Mouse (Mus musculus) bone marrow, adult 2 months (tissue): ENCODE data around the gene Dynlrb2.

Source experiments
- CTCF ChIP-seq: fragments of 200-500 bp; IDR thresholded peaks from 2 replicates; pipeline ENCODE4 v1.5.1; 2011; ENCODE audit warnings: low read length, control low read depth; ENCODE audit not compliant: control insufficient read depth, insufficient read depth
- POLR2A ChIP-seq: fragments of 200-500 bp; IDR thresholded peaks from 2 replicates; pipeline ENCODE4 v1.6.1; 2011; ENCODE audit warnings: low read depth, mild to moderate bottlenecking, control low read depth, low read length, borderline replicate concordance; ENCODE audit not compliant: control insufficient read depth

GRCm38 (mm10) chr8:116477941-116478340, 26.8 kb upstream of the Dynlrb2 start:
- TF ChIP-seq CTCF (no peak), POLR2A (no peak)
